Mouse (Mus musculus) left cerebral cortex, postnatal 10 days (tissue): Measurements from ENCODE around the gene Trem1. TPM values are rescaled to one million over a fixed set of nuclear protein-coding genes. Genes with fewer than 3 reads are reported as not detected.
A peak's percentile ranks its signal among the peaks of the same experiment; 100 is the strongest.

Experiments
- DNase-seq, 2 experiments: peaks; one replicate each; pipeline ENCODE4 v3.0.0; 2021 to 2022; ENCODE audit warnings: low spot score in 2 of 2, mixed read lengths in 1 of 2; ENCODE audit errors: extremely low spot score in 1 of 2
- intact Hi-C: fragments of 180-260 bp; cut with DNase I; formaldehyde crosslinking; loops from one replicate; pipeline ENCODE4 v1.15.1; 2025
- total RNA-seq, 2 experiments: library from RNA; stranded (reverse); gene quantifications; 2 replicates each; pipeline ENCODE4 v1.2.3; 2021

Trem1 gene
- total RNA-seq, 2 experiments from 2014 or later: not detected

GRCm38 (mm10) chr17:48266138-48266537 lies 33.6 kb downstream of the Trem1 start:
- intact Hi-C loops: no loop called here
- DNase-seq: no peak

DNA sequence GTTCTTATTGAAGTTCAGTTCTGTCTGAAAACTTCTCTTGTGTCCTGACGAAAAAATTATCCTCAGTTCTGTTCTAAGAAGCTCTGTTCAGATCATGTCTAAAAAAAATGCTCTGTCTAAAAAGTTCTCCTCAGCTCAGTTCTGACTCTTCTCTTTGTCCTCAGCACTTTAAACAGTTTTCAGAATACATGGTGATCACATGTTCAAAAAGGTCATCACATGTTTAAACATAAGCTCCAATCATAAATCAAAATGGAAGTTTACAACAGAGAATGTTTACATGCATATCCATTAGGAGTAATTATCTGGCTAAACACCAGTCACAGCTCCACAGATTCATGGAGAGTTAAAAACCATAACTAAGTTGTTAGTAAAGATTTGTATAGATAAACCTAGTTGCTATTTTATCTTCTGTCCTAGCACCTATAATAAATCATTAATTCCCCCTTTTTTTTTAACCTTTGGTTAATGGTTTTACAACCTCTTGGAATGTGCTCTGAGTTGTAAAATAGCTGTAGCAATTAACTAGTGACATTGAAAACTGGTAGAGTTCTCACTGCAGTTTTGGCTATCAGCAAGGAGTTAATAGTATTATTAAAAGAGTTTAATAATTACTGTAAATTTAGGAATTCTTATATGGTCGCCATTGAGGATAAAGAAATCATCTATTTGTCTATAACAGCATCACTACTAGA lies 34.2 kb downstream of the Trem1 start:
- intact Hi-C loops: no loop called here

GRCm38 (mm10) chr17:48267591-48267990 lies 35.0 kb downstream of the Trem1 start:
- intact Hi-C loops: no loop called here
- no peak for DNase-seq

More for the DNA sequence above, 34.2 kb downstream of the Trem1 start:
- DNase-seq: no peak

- intact Hi-C loops: no loop called here
- DNase-seq: no peak
Measured at GRCm38 (mm10) chr17:48268276-48268675, 35.7 kb downstream of the Trem1 start.

DNA sequence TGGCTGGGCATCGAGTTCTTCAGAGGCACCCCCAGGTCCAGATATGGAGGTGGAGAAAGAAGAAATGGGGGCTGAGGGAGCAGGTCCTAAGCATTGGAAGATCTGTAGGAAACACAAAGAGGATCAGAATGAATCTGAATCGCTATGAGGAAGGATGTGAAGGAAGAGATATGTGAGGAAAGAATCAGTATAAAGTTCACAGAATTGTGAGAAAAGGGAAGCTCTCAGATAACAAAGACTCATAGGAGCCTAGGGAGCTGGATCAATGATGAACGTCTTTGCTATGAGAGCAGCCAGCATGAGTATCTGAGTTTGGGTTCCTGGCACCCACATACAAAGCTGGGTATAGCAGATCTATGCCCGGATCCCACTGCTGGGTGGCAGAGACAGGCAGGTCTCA lies 37.3 kb downstream of the Trem1 start:
- no peak for DNase-seq
- intact Hi-C loops: no loop called here

DNA sequence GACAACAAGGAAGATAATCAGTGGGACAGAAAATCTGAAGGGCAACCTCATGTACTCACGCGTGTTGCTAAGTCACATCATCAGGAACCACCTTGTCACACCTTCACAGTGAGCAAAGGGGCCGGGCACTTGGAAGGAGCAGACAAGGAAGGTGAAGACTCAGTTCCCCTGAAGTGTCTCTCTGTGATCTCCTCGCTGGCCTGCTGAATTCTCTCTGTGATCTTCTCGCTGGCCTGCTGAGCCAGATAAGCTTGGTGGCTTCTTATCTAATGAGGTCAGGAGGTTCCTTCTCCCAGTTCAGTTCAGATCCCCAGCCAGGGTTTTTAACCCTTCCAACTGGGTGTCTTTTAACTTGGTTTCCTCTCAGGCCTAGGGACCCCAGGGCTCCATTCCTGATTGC lies 39.6 kb downstream of the Trem1 start:
- intact Hi-C loops: no loop called here
- no peak for DNase-seq

- intact Hi-C loops: no loop called here
- DNase-seq: no peak
Measured at GRCm38 (mm10) chr17:48272598-48272997, 40.0 kb downstream of the Trem1 start.

DNA sequence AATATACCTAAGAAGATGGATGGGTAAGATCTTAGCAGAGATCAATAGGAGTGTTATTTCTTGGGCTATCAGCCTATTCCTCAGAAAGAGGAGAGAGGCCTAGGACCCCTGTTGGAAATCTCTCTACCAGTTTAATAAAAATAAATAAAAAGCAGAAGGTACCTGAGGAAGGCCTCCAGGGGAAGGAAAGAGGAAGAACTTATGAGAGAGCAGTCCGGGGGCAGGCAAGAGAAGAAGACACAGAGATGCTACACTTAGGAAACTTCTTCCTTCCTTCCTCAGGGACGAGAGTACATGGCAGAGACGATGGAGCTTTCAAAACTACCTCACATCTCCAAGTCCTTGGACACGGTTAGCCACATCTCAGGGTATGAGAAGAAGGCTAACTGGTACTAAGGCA lies 41.5 kb downstream of the Trem1 start:
- DNase-seq: no peak
- intact Hi-C loops: loop anchor here (2.0 kb wide), 1 partner anchor 63 kb away; no protein-coding TSS in a partner anchor

- DNase-seq: peak; percentile 58 to 78
- intact Hi-C loops: loop anchor here (2.0 to 5.0 kb wide), 2 partner anchors 62 to 132 kb away; partner anchors contain the start of gene Nfya
Measured at GRCm38 (mm10) chr17:48274885-48275284, 42.3 kb downstream of the Trem1 start.

DNA sequence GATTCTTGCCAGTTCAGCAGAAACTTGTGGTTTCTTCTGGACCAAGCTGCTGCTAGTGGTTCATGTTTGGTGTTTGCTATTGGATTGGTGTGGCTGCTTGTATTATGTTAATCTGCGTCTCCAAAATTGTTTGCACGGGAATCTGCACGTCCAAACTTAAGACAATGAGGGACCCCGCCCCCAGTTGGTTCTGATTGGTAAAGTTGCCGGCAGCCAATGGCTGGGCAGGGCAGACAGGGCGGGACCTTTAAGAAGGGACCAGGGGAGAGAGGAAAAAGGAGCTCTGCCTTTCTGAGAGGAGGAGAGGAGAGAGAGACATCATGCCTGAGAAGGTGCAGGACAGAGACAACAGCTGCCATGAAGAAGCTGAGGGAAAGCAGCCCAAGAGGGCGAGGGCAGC lies 43.2 kb downstream of the Trem1 start:
- intact Hi-C loops: loop anchor here (2.0 to 5.0 kb wide), 2 partner anchors 61 to 132 kb away; partner anchors contain the start of gene Nfya
- no peak for DNase-seq

GRCm38 (mm10) chr17:48278381-48278780 lies 45.8 kb downstream of the Trem1 start:
- intact Hi-C loops: loop anchor here (5.0 kb wide), 1 partner anchor 129 kb away; the partner anchor contains the start of gene Nfya
- no peak for DNase-seq

- intact Hi-C loops: loop anchor here (5.0 kb wide), 1 partner anchor 128 kb away; the partner anchor contains the start of gene Nfya
- no peak for DNase-seq
Measured at GRCm38 (mm10) chr17:48279002-48279401, 46.4 kb downstream of the Trem1 start.

DNA sequence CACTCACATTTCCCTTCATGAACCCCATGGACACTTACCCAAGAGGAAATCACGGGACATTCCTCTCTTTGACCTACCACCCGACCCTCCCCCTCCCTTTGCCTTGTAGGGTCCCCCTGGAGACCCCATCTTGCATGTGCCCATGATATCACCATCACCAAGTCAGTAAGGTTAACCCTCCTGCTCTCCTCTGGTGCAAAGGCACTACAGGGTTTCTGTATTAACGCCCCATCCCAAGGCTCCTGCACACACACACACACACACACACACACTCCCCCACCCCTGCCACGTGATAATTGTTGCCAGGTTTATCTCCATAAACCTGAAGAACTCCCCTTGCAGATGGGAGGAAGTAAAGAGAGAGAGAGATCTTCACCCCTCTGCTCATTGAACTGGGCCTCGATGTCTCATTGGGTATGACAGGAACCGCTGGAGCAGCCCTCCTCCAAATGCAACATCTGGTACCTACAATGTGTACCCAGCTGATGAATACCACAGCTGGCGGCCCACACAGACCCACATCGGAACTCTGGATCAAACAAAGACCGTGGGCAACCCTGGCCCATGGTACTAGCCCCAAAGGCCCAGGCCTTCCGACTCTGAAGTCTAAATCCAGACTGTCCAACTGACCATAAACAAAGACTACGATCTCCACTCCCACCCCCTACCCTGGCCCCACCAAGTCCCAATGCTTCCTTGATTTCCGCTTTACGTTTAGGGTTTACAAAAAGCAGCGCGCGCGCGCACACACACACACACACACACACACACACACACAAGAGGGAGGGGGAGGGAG lies 48.6 kb downstream of the Trem1 start:
- no peak for DNase-seq
- intact Hi-C loops: no loop called here

- intact Hi-C loops: no loop called here
- DNase-seq: peak in 1 of 2 experiments; percentile 43
Measured at GRCm38 (mm10) chr17:48281739-48282085, 49.1 kb downstream of the Trem1 start.

DNA sequence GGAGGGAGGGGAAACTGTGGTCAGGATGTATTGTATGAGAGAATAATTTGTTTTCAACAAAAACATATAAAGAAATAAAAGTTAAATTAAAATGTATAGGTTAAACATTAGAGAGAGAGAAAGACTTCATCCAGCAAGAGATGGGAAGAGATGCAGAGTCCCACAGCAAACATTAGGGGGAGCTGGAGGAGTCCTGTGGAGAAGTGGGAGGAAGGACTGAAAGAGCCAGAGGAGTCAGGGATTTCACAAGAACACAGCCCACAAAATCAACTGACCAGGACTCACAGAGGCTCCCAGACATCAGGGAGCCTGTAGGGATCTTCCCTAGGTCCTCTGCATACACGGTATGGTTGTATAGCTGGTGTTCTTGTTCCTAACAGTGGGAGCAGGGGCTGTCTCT lies 54.2 kb downstream of the Trem1 start:
- intact Hi-C loops: loop anchor here (5.0 kb wide), 1 partner anchor 41 kb away; no protein-coding TSS in a partner anchor
- DNase-seq: no peak

GRCm38 (mm10) chr17:48287276-48287675 lies 54.7 kb downstream of the Trem1 start:
- no peak for DNase-seq
- intact Hi-C loops: loop anchor here (5.0 kb wide), 1 partner anchor 40 kb away; no protein-coding TSS in a partner anchor

DNA sequence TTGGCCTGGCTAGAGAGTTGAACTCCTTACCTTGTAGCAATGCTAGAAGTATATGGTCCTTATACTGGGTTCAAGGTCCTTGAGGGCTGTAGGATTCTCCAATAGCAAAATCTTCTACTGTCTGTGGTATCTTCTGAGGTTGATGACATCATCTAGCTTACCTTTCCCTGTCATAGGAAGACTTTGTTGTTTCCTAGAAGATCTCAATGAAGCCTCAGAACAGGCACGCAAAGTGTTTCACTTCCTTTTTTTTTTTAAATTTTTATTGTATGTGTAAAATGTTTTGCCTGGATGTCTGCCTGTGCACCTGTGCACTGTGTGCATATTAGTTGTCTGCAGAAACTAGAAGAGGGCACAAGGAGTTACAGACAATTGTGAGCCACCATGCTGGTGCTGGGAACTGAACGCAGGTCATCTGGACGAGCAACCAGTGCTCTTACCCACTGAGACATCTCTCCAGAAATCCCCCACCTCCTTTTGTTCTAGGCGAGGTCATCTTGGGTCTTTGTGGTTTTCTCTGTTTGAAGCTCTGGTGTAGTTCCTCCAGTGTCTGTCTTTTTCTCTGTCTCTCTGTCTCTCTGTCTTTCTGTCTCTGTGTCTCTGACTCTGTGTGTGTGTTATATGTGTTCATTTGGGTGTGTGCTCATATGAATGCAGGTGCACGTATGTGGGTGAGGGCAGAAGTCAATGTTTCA lies 61.1 kb downstream of the Trem1 start:
- no peak for DNase-seq
- intact Hi-C loops: no loop called here
